Mouse (Mus musculus) midbrain, embryonic 14.5 days (tissue): ENCODE measurements around the gene Slc5a4a. TPM values are rescaled to one million over a fixed set of nuclear protein-coding genes. Genes with fewer than 3 reads are reported as not detected.

Source experiments
- ATAC-seq: fragments of 200-750 bp; cut with Nextera tagmentation; 2 replicates; pipeline ENCODE4 v1.8.0; 2017; ENCODE audit warnings: moderate number of reproducible peaks, moderate library complexity; ENCODE audit not compliant: low FRiP score, low TSS enrichment
- DNase-seq: peaks from one replicate; pipeline ENCODE4 v3.0.0-alpha.2; 2015
- H3K27ac ChIP-seq: fragments of 300-500 bp; sonication (generic); replicated peaks from 2 replicates; pipeline ENCODE4 v1.5.1; 2014; ENCODE audit warnings: mild to moderate bottlenecking, low read depth, low read length, moderate library complexity
- H3K27me3 ChIP-seq: fragments of 300-500 bp; sonication (generic); 2 replicates; pipeline ENCODE4 v1.6.1; 2014; ENCODE audit warnings: low read length, control low read depth, mixed read lengths; ENCODE audit not compliant: control insufficient read depth, insufficient read depth
- H3K36me3 ChIP-seq: fragments of 300-500 bp; sonication (generic); 2 replicates; pipeline ENCODE4 v1.6.1; 2014; ENCODE audit warnings: low read length, control low read depth; ENCODE audit not compliant: control insufficient read depth, insufficient read depth
- H3K4me1 ChIP-seq: fragments of 300-500 bp; sonication (generic); 2 replicates; pipeline ENCODE4 v1.6.1; 2014; ENCODE audit warnings: mild to moderate bottlenecking, antibody characterized with exemption, low read length, control low read depth; ENCODE audit not compliant: control insufficient read depth, insufficient read depth
- H3K4me2 ChIP-seq: fragments of 300-500 bp; sonication (generic); 2 replicates; pipeline ENCODE4 v1.6.1; 2014; ENCODE audit warnings: mild to moderate bottlenecking, low read length, moderate library complexity
- H3K4me3 ChIP-seq: fragments of 300-500 bp; sonication (generic); replicated peaks from 2 replicates; pipeline ENCODE4 v1.5.1; 2014; ENCODE audit warnings: low read depth, low read length
- H3K9ac ChIP-seq: fragments of 300-500 bp; sonication (generic); replicated peaks from 2 replicates; pipeline ENCODE4 v1.6.1; 2014; ENCODE audit warnings: mild to moderate bottlenecking, low read length, moderate library complexity
- H3K9me3 ChIP-seq: fragments of 300-500 bp; sonication (generic); 2 replicates; pipeline ENCODE4 v1.6.1; 2016; ENCODE audit warnings: low read length, control low read depth, mixed read lengths; ENCODE audit not compliant: control insufficient read depth
- WGBS: fragments of 180-500 bp; shearing (Covaris S2); extraction: QIAGEN DNeasy Blood & Tissue Kit; methylation state at CpG from one replicate; pipeline ENCODE4 v1.1.7; 2014; 5-methylcytosine and 5-hydroxymethylcytosine counted together
- microRNA counts: library from miRNA; unstranded; fragments of <30 nt; microRNA quantifications from one replicate; lab custom pipeline; 2016
- microRNA-seq: library from miRNA; unstranded; fragments of <30 nt; microRNA quantifications from one replicate; pipeline ENCODE4, GENCODE M21; 2016
- polyA plus RNA-seq: library from polyadenylated mRNA; unstranded; fragments of >200 nt; fragmentation: Nextera tagmentation; extraction: Ambion mirVana; gene quantifications from 2 replicates; pipeline ENCODE4 v1.2.1, GENCODE M21; 2014

Gene Slc5a4a
- polyA plus RNA-seq, 1 experiment from 2014 or later, result not detected

GRCm38 (mm10) chr10:76237341-76238225 lies 90.3 kb downstream of the Slc5a4a start, which contains the start of gene Prmt2:
Prmt2 (minus strand) TSS chr10:76237865.
- Histone ChIP-seq H3K36me3 (0 out of 2 replicates have a peak, but pooled peaks cover 9% of the 10 kb centered on the region), H3K9me3 (no peaks in the 10 kb centered on the region), H3K4me3 (peak within 1 kb of the TSS; percentile 76), H3K4me1 (peaks cover 26% of the 10 kb centered on the region), H3K27ac (peak within 1 kb of the TSS; percentile 95), H3K9ac (peak within 1 kb of the TSS; percentile 83), H3K4me2 (peak within 1 kb of the TSS; percentile 69), H3K27me3 (no peaks in the 10 kb centered on the region)
- WGBS, result under 1% methylated on average over 47 of the region's 47 CpGs
- peak; percentile 98 for DNase-seq
- peak; percentile 97 for ATAC-seq

MicroRNAs within 50 kb of the gene (microRNA counts, 519-probe panel; counts per million panel counts)
- 3,157 counts per million, percentile 14 among the panel's probes with 10 or more counts for microRNA mmu-miR-678 (lab: Ali Mortazavi, UCI)

Small RNA genes lying within 50 kb of the gene (microRNA-seq; reads per million reads assigned to microRNA genes)
- gene Mir678, result not detected

Other genes with a start within 250 kb of the Slc5a4a start
- gene Smarcb1, start 225.8 kb upstream of the Slc5a4a start, polyA plus RNA-seq, result 277 and 283 TPM in 2 replicates
- gene Chchd10, start 214.3 kb upstream of the Slc5a4a start, polyA plus RNA-seq, result 44.2 and 76.8 TPM in 2 replicates
- 13.3 and 16.5 TPM in 2 replicates for gene Mmp11, start 211.0 kb upstream of the Slc5a4a start, polyA plus RNA-seq
- gene Gm867, start 206.8 kb upstream of the Slc5a4a start, polyA plus RNA-seq, result 0.22 and 0.53 TPM in 2 replicates
- not detected in 2 replicates for gene Vpreb3, start 204.4 kb upstream of the Slc5a4a start, polyA plus RNA-seq
- gene Gm5134, start 192.9 kb upstream of the Slc5a4a start, polyA plus RNA-seq, result not detected in 2 replicates
- 11.9 and 14.6 TPM in 2 replicates for gene Zfp280b, start 114.8 kb upstream of the Slc5a4a start, polyA plus RNA-seq
- not detected in 2 replicates for gene Slc5a4b, start 36.5 kb upstream of the Slc5a4a start, polyA plus RNA-seq
- gene Prmt2, start 90.4 kb downstream of the Slc5a4a start, polyA plus RNA-seq, result 357 and 385 TPM in 2 replicates
- gene S100b, start 106.4 kb downstream of the Slc5a4a start, polyA plus RNA-seq, result 1.1 and 1.2 TPM in 2 replicates
- 9.3 and 12.9 TPM in 2 replicates for gene Dip2a, start 197.8 kb downstream of the Slc5a4a start, polyA plus RNA-seq